Mouse (Mus musculus): ENCODE data around the gene Brox. TPM values are rescaled to one million over a fixed set of nuclear protein-coding genes. Genes with fewer than 3 reads are reported as not detected.
"Not testable (repeated sequence)": the region's sequence is repeated elsewhere in the genome, so short reads cannot be mapped to it uniquely, and the experiment has no call there.

Gene Brox
- polyA plus RNA-seq, 1 experiment from 2014 or later, result 125 TPM

GRCm38 (mm10) chr1:183320708-183321107 lies 23.6 kb upstream of the Brox start:
- Histone ChIP-seq H3K4me3 (replicated peaks; ENCODE audit: low read depth, low read length) (no peak overlapping the region), H3K4me1 (ENCODE audit: control insufficient read depth, insufficient read depth, low read length) (no peaks in the 10 kb centered on the region), H3K27ac (replicated peaks; ENCODE audit: low read depth, low read length) (no peak overlapping the region), H3K9me3 (ENCODE audit: control insufficient read depth, low read length) (no peaks in the 10 kb centered on the region), H3K9ac (replicated peaks; ENCODE audit: low read length) (no peak overlapping the region), H3K27me3 (ENCODE audit: control insufficient read depth, insufficient read depth, low read length) (no peaks in the 10 kb centered on the region), H3K4me2 (ENCODE audit: low read length) (no peak overlapping the region), H3K36me3 (ENCODE audit: control insufficient read depth, insufficient read depth, low read length) (peaks cover 80% of the 10 kb centered on the region)
- no peak for ATAC-seq (ENCODE audit: low FRiP score, low TSS enrichment)
- WGBS, result 84% methylated on average over 3 of the region's 3 CpGs
- DNase-seq, result no peak

DNA sequence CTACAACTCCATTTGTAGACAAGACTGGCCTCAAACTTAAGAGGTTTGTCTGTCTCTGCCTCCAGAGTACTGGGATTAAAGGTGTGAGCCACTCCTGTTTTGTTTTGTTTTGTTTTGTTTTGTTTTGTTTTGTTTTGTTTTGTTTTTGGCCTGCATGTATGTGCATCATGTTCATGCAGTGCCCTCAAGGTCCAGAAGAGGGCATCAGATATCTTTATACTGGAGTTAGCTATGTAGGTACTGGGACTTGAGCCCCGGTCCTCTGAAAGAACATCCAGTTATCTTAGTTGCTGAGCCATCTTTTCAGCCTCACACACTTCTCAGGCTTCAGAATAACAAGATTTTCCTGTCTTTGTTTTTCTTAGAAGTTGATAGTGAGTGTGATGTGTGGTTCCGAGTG lies 18.7 kb upstream of the Brox start:
- Histone ChIP-seq H3K27me3 (ENCODE audit: control insufficient read depth, insufficient read depth, low read length) (no peaks in the 10 kb centered on the region), H3K9me3 (ENCODE audit: control insufficient read depth, low read length) (no peaks in the 10 kb centered on the region), H3K9ac (replicated peaks; ENCODE audit: low read length) (no peak overlapping the region), H3K4me1 (ENCODE audit: control insufficient read depth, insufficient read depth, low read length) (no peaks in the 10 kb centered on the region), H3K36me3 (ENCODE audit: control insufficient read depth, insufficient read depth, low read length) (peaks cover 76% of the 10 kb centered on the region), H3K4me2 (ENCODE audit: low read length) (no peak overlapping the region), H3K27ac (replicated peaks; ENCODE audit: low read depth, low read length) (no peak overlapping the region), H3K4me3 (replicated peaks; ENCODE audit: low read depth, low read length) (no peak overlapping the region)
- WGBS, result 91% methylated on average over 2 of the region's 2 CpGs
- DNase-seq, result peak; percentile 14
- no peak for ATAC-seq (ENCODE audit: low FRiP score, low TSS enrichment)

- no peaks in the 10 kb centered on the region for H3K4me1 ChIP-seq (ENCODE audit: control insufficient read depth, insufficient read depth, low read length)
- no peak for ATAC-seq (ENCODE audit: low FRiP score, low TSS enrichment)
- no peak overlapping the region for H3K4me2 ChIP-seq (ENCODE audit: low read length)
- no peak overlapping the region for H3K4me3 ChIP-seq (replicated peaks; ENCODE audit: low read depth, low read length)
- H3K9ac ChIP-seq (replicated peaks; ENCODE audit: low read length), result no peak overlapping the region
- H3K27ac ChIP-seq (replicated peaks; ENCODE audit: low read depth, low read length), result no peak overlapping the region
- H3K27me3 ChIP-seq (ENCODE audit: control insufficient read depth, insufficient read depth, low read length), result no peaks in the 10 kb centered on the region
- no peaks in the 10 kb centered on the region for H3K9me3 ChIP-seq (ENCODE audit: control insufficient read depth, low read length)
- peaks cover 62% of the 10 kb centered on the region for H3K36me3 ChIP-seq (ENCODE audit: control insufficient read depth, insufficient read depth, low read length)
- 93% methylated on average over 2 of the region's 2 CpGs for WGBS
- DNase-seq, result no peak
Observed at GRCm38 (mm10) chr1:183312076-183312475, 15.0 kb upstream of the Brox start.

GRCm38 (mm10) chr1:183309601-183310000 lies 12.5 kb upstream of the Brox start:
- not testable (repeated sequence) for H3K9ac ChIP-seq (replicated peaks; ENCODE audit: low read length); DNase-seq; H3K27ac ChIP-seq (replicated peaks; ENCODE audit: low read depth, low read length); H3K4me1 ChIP-seq (ENCODE audit: control insufficient read depth, insufficient read depth, low read length); H3K27me3 ChIP-seq (ENCODE audit: control insufficient read depth, insufficient read depth, low read length); H3K4me3 ChIP-seq (replicated peaks; ENCODE audit: low read depth, low read length); H3K4me2 ChIP-seq (ENCODE audit: low read length); H3K9me3 ChIP-seq (ENCODE audit: control insufficient read depth, low read length); ATAC-seq (ENCODE audit: low FRiP score, low TSS enrichment)
- 60% methylated on average over 2 of the region's 2 CpGs for WGBS
- H3K36me3 ChIP-seq (ENCODE audit: control insufficient read depth, insufficient read depth, low read length), result peaks cover 46% of the 10 kb centered on the region

DNA sequence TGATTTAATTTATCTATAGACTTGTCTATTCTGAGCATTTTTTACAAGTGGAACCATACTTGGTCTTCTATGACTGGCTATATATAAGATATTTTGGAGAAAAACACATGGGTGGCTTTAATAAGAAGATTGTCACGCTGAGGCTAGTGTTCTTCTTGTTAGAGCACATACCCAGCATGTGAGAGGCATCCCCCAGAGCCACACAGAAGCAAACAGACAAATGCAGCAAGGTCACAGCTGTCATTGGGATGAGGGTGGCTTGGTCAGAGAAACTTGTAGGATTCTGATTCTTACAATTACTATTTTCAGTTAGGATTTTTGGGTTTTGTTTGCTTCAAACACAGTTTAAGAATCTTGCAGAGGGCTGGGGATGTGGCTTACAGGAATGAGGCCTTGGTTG lies 11.4 kb upstream of the Brox start:
- Histone ChIP-seq H3K36me3 (ENCODE audit: control insufficient read depth, insufficient read depth, low read length) (peaks cover 36% of the 10 kb centered on the region), H3K9me3 (ENCODE audit: control insufficient read depth, low read length) (no peaks in the 10 kb centered on the region), H3K4me2 (ENCODE audit: low read length) (no peak overlapping the region), H3K4me3 (replicated peaks; ENCODE audit: low read depth, low read length) (no peak overlapping the region), H3K27me3 (ENCODE audit: control insufficient read depth, insufficient read depth, low read length) (no peaks in the 10 kb centered on the region), H3K9ac (replicated peaks; ENCODE audit: low read length) (no peak overlapping the region), H3K27ac (replicated peaks; ENCODE audit: low read depth, low read length) (no peak overlapping the region), H3K4me1 (ENCODE audit: control insufficient read depth, insufficient read depth, low read length) (no peaks in the 10 kb centered on the region)
- ATAC-seq (ENCODE audit: low FRiP score, low TSS enrichment), result no peak
- 88% methylated on average over 1 of the region's 1 CpGs for WGBS
- no peak for DNase-seq

- Histone ChIP-seq H3K27ac (replicated peaks; ENCODE audit: low read depth, low read length) (no peak overlapping the region), H3K4me3 (replicated peaks; ENCODE audit: low read depth, low read length) (no peak overlapping the region), H3K9me3 (ENCODE audit: control insufficient read depth, low read length) (no peaks in the 10 kb centered on the region), H3K4me1 (ENCODE audit: control insufficient read depth, insufficient read depth, low read length) (no peaks in the 10 kb centered on the region), H3K9ac (replicated peaks; ENCODE audit: low read length) (no peak overlapping the region), H3K36me3 (ENCODE audit: control insufficient read depth, insufficient read depth, low read length) (peaks cover 27% of the 10 kb centered on the region; the same call in 1 of the 2 replicates), H3K4me2 (ENCODE audit: low read length) (no peak overlapping the region), H3K27me3 (ENCODE audit: control insufficient read depth, insufficient read depth, low read length) (no peaks in the 10 kb centered on the region)
- WGBS, result 87% methylated on average over 3 of the region's 3 CpGs
- no peak for ATAC-seq (ENCODE audit: low FRiP score, low TSS enrichment)
- no peak for DNase-seq
Observed at GRCm38 (mm10) chr1:183307555-183307954, 10.5 kb upstream of the Brox start.

DNA sequence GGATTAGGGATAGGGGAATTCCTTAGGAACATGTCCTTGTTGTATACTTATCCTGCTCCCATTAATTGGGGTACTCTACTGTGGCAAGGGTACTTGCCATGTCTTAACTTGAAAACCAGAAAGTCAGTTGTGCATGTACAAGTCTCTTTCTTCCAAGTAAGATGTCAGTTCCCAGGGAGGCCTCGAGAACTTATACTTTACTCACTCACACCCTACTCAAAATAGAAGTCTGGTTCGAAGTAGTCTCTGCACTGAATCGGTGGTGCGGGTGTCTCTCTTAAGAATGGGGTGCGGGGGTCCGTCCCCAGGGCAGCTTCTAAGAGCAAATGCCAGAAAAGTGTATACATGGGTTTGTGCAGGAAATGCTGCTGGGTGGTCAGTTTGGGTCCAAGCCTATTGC lies 2.1 kb upstream of the Brox start:
- H3K9me3 ChIP-seq (ENCODE audit: control insufficient read depth, low read length), result no peaks in the 10 kb centered on the region
- no peaks in the 10 kb centered on the region for H3K36me3 ChIP-seq (ENCODE audit: control insufficient read depth, insufficient read depth, low read length)
- no peak overlapping the region for H3K9ac ChIP-seq (replicated peaks; ENCODE audit: low read length)
- ATAC-seq (ENCODE audit: low FRiP score, low TSS enrichment) (no peak), DNase-seq (peak; percentile 86)
- no peak overlapping the region for H3K4me3 ChIP-seq (replicated peaks; ENCODE audit: low read depth, low read length)
- no peak overlapping the region for H3K4me2 ChIP-seq (ENCODE audit: low read length)
- no peak overlapping the region for H3K27ac ChIP-seq (replicated peaks; ENCODE audit: low read depth, low read length)
- H3K4me1 ChIP-seq (ENCODE audit: control insufficient read depth, insufficient read depth, low read length), result no peaks in the 10 kb centered on the region
- no peaks in the 10 kb centered on the region for H3K27me3 ChIP-seq (ENCODE audit: control insufficient read depth, insufficient read depth, low read length)
- WGBS, result 84% methylated on average over 6 of the region's 6 CpGs

DNA sequence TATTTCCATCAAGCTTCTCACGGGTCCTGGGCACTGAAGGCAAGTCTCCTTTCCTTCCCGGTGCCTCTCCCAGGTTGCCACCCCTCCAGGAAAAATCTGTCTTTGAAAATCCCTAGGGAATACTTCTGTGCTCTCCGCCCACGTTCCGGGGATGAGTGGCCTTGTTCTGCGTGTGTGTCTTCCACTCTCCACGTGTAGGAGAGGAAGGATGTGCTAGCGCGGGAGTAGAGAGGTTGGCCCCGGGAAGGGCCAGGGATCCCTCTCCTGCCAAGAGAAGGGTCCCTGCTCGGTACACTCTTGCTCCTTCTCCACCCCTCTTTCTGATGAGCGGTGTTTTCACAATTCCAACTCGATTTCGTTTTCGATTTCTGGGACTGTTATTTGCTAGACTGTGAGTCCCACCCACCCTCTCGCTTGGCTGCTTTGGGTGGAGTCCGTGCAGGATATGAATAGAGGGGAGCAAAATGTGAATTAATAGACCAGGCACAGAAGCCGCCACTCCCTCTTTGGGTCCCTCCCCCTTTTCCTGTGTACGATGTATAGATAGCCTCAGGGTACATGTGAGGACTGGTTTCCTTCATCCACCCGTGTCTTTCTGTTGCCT lies 919 bp upstream of the Brox start:
- under 1% methylated on average over 20 of the region's 20 CpGs for WGBS
- ATAC-seq (ENCODE audit: low FRiP score, low TSS enrichment) (no peak), DNase-seq (no peak)
- Histone ChIP-seq H3K4me3 (replicated peaks; ENCODE audit: low read depth, low read length) (peak overlapping the region; percentile 46), H3K4me1 (ENCODE audit: control insufficient read depth, insufficient read depth, low read length) (no peaks in the 10 kb centered on the region), H3K4me2 (ENCODE audit: low read length) (peak overlapping the region; percentile 56), H3K27ac (replicated peaks; ENCODE audit: low read depth, low read length) (no peak overlapping the region), H3K36me3 (ENCODE audit: control insufficient read depth, insufficient read depth, low read length) (peaks cover 11% of the 10 kb centered on the region), H3K27me3 (ENCODE audit: control insufficient read depth, insufficient read depth, low read length) (no peaks in the 10 kb centered on the region), H3K9ac (replicated peaks; ENCODE audit: low read length) (peak overlapping the region; percentile 30; the same call in 1 of the 2 replicates), H3K9me3 (ENCODE audit: control insufficient read depth, low read length) (no peaks in the 10 kb centered on the region)

- no peak overlapping the region; the same call in 1 of the 2 replicates for H3K27ac ChIP-seq (replicated peaks; ENCODE audit: low read depth, low read length)
Observed at GRCm38 (mm10) chr1:183297473-183297885, 410 bp upstream of the Brox start.

More at GRCm38 (mm10) chr1:183297473-183297885, 410 bp upstream of the Brox start:
- 1% methylated on average over 28 of the region's 30 CpGs for WGBS
- ATAC-seq (ENCODE audit: low FRiP score, low TSS enrichment) (peak; percentile 14), DNase-seq (peak; percentile 66)
- Histone ChIP-seq H3K4me1 (ENCODE audit: control insufficient read depth, insufficient read depth, low read length) (no peaks in the 10 kb centered on the region), H3K4me2 (ENCODE audit: low read length) (peak overlapping the region; percentile 56), H3K9ac (replicated peaks; ENCODE audit: low read length) (peak overlapping the region; percentile 30; the same call in 1 of the 2 replicates), H3K27me3 (ENCODE audit: control insufficient read depth, insufficient read depth, low read length) (no peaks in the 10 kb centered on the region), H3K36me3 (ENCODE audit: control insufficient read depth, insufficient read depth, low read length) (peaks cover 16% of the 10 kb centered on the region), H3K9me3 (ENCODE audit: control insufficient read depth, low read length) (no peaks in the 10 kb centered on the region), H3K4me3 (replicated peaks; ENCODE audit: low read depth, low read length) (peak overlapping the region; percentile 46)
